8 mouse cellular contexts compared by ENCODE assay signal in genomic region chr10:61146119-61146806, GRCm38 (mm10). TPM values are rescaled to one million over a fixed set of nuclear protein-coding genes. Genes with fewer than 3 reads are reported as not detected.
DNase-seq lines count a peak whose midpoint lies in the region; ATAC-seq and TF ChIP-seq lines count a peak whose summit lies in the region.

No protein-coding gene starts in this region.

- under 1% methylated on average over 53 of the region's 53 CpGs for WGBS in embryonic facial prominence, embryonic 15.5 days
- 1% methylated on average over 50 of the region's 53 CpGs for WGBS in heart, embryonic 11.5 days (ENCODE audit: insufficient replicate concordance)
- WGBS in kidney, embryonic 15.5 days, result 0% methylated on average over 49 of the region's 53 CpGs
- WGBS in liver, embryonic 14.5 days (ENCODE audit: insufficient replicate concordance), result 2% methylated on average over 50 of the region's 53 CpGs
- under 1% methylated on average over 45 of the region's 53 CpGs for WGBS in stomach, embryonic 15.5 days

- no peaks in the 10 kb centered on the region for H3K36me3 ChIP-seq in embryonic facial prominence, embryonic 15.5 days
- no peaks in the 10 kb centered on the region for H3K36me3 ChIP-seq in heart, embryonic 11.5 days (ENCODE audit: control insufficient read depth, insufficient read depth, low read length)
- peaks cover 11% of the 10 kb centered on the region; the same call in 1 of the 2 replicates for H3K36me3 ChIP-seq in kidney, embryonic 15.5 days
- no peaks in the 10 kb centered on the region for H3K36me3 ChIP-seq in liver, embryonic 14.5 days (replicated peaks; ENCODE audit: control insufficient read depth, insufficient read depth, low read depth)
- no peaks in the 10 kb centered on the region for H3K36me3 ChIP-seq in stomach, embryonic 15.5 days

- peak; percentile 91 for DNase-seq in A20 (ENCODE audit: low read depth, low spot score)
- peak; percentile 61 for DNase-seq in adrenal gland, postnatal 25 days
- peak in 1 of 3 experiments; percentile 41 for DNase-seq in liver, embryonic 14.5 days (ENCODE audit: low read depth in 3 of 3, low spot score in 3 of 3)
- DNase-seq in neural tube, embryonic 10.5 days (ENCODE audit: extremely low spot score, low spot score), result peak; percentile 74

- ATAC-seq in embryonic facial prominence, embryonic 15.5 days (ENCODE audit: insufficient number of reproducible peaks, low FRiP score, low TSS enrichment, low read depth), result peak; percentile 40
- peak; percentile 33; the same call in 1 of the 2 replicates for ATAC-seq in heart, embryonic 11.5 days (replicated peaks; ENCODE audit: insufficient number of reproducible peaks, low FRiP score, low TSS enrichment)
- peak; percentile 74 for ATAC-seq in kidney, embryonic 15.5 days (replicated peaks; ENCODE audit: low FRiP score)
- ATAC-seq in liver, embryonic 14.5 days (ENCODE audit: insufficient read depth), result peak; percentile 13
- ATAC-seq in stomach, embryonic 15.5 days (ENCODE audit: insufficient read depth, low FRiP score, low read depth), result peak; percentile 47

- no peak for TF ChIP-seq CTCF in liver, embryonic 14.5 days (IDR thresholded peaks at IDR 0.05; ENCODE audit: low read depth)

- peak overlapping the region; percentile 92 for H3K4me3 ChIP-seq in embryonic facial prominence, embryonic 15.5 days (replicated peaks)
- peak overlapping the region; percentile 80 for H3K4me3 ChIP-seq in heart, embryonic 11.5 days (ENCODE audit: low read depth, low read length)
- peak overlapping the region; percentile 94 for H3K4me3 ChIP-seq in kidney, embryonic 15.5 days (replicated peaks)
- H3K4me3 ChIP-seq in liver, embryonic 14.5 days (ENCODE audit: insufficient read depth in 1 of 2, low read depth in 2 of 2, low read length in 2 of 2), result peak overlapping the region; percentile 78 to 90
- peak overlapping the region; percentile 92 for H3K4me3 ChIP-seq in stomach, embryonic 15.5 days (replicated peaks)

- H3K27ac ChIP-seq in embryonic facial prominence, embryonic 15.5 days (replicated peaks), result peak overlapping the region; percentile 96
- H3K27ac ChIP-seq in heart, embryonic 11.5 days (ENCODE audit: low read depth, low read length), result peak overlapping the region; percentile 87
- peak overlapping the region; percentile 98 for H3K27ac ChIP-seq in kidney, embryonic 15.5 days
- no peak overlapping the region for H3K27ac ChIP-seq in liver, embryonic 14.5 days
- H3K27ac ChIP-seq in stomach, embryonic 15.5 days, result peak overlapping the region; percentile 97

- no peak for TF ChIP-seq EP300 in liver, embryonic 14.5 days (IDR thresholded peaks at IDR 0.05; ENCODE audit: low read depth)

- H3K4me2 ChIP-seq in embryonic facial prominence, embryonic 15.5 days (replicated peaks), result peak overlapping the region; percentile 94
- peak overlapping the region; percentile 93 for H3K4me2 ChIP-seq in heart, embryonic 11.5 days
- peak overlapping the region; percentile 97 for H3K4me2 ChIP-seq in kidney, embryonic 15.5 days
- peak overlapping the region; percentile 82 for H3K4me2 ChIP-seq in liver, embryonic 14.5 days (ENCODE audit: low read depth)
- H3K4me2 ChIP-seq in stomach, embryonic 15.5 days, result peak overlapping the region; percentile 98

- H3K27me3 ChIP-seq in embryonic facial prominence, embryonic 15.5 days, result no peaks in the 10 kb centered on the region
- H3K27me3 ChIP-seq in heart, embryonic 11.5 days (ENCODE audit: control insufficient read depth, insufficient read depth, low read length), result no peaks in the 10 kb centered on the region
- no peaks in the 10 kb centered on the region for H3K27me3 ChIP-seq in kidney, embryonic 15.5 days
- H3K27me3 ChIP-seq in liver, embryonic 14.5 days (ENCODE audit: control insufficient read depth, insufficient read depth, low read length), result no peaks in the 10 kb centered on the region
- H3K27me3 ChIP-seq in stomach, embryonic 15.5 days (replicated peaks), result no peaks in the 10 kb centered on the region

- peak overlapping the region; percentile 94 for H3K9ac ChIP-seq in embryonic facial prominence, embryonic 15.5 days
- H3K9ac ChIP-seq in heart, embryonic 11.5 days (ENCODE audit: low read depth, low read length), result peak overlapping the region; percentile 74
- peak overlapping the region; percentile 96 for H3K9ac ChIP-seq in kidney, embryonic 15.5 days
- H3K9ac ChIP-seq in liver, embryonic 14.5 days (replicated peaks), result peak overlapping the region; percentile 78
- H3K9ac ChIP-seq in stomach, embryonic 15.5 days, result peak overlapping the region; percentile 92

- peaks cover 9% of the 10 kb centered on the region for H3K4me1 ChIP-seq in embryonic facial prominence, embryonic 15.5 days
- peaks cover 4% of the 10 kb centered on the region; the same call in 1 of the 2 replicates for H3K4me1 ChIP-seq in heart, embryonic 11.5 days (ENCODE audit: control insufficient read depth, insufficient read depth, low read length)
- peaks cover 16% of the 10 kb centered on the region for H3K4me1 ChIP-seq in kidney, embryonic 15.5 days
- peaks cover 24 to 35% of the 10 kb centered on the region in 2 experiments for H3K4me1 ChIP-seq in liver, embryonic 14.5 days (replicated peaks; ENCODE audit: control insufficient read depth in 2 of 2, insufficient read depth in 2 of 2, low read length in 1 of 2)
- H3K4me1 ChIP-seq in stomach, embryonic 15.5 days, result peaks cover 7% of the 10 kb centered on the region; the same call in 1 of the 2 replicates

- H3K9me3 ChIP-seq in embryonic facial prominence, embryonic 15.5 days (replicated peaks), result no peaks in the 10 kb centered on the region
- H3K9me3 ChIP-seq in heart, embryonic 11.5 days (replicated peaks; ENCODE audit: control insufficient read depth, low read length), result no peaks in the 10 kb centered on the region
- H3K9me3 ChIP-seq in kidney, embryonic 15.5 days (replicated peaks), result no peaks in the 10 kb centered on the region
- H3K9me3 ChIP-seq in liver, embryonic 14.5 days (ENCODE audit: control insufficient read depth, low read length), result no peaks in the 10 kb centered on the region
- no peaks in the 10 kb centered on the region for H3K9me3 ChIP-seq in stomach, embryonic 15.5 days

RNA-seq across cellular contexts. Expression of gene Sgpl1, which starts 1.2 kb away (rescaled TPM):
- 77.3 and 82.4 TPM in 2 replicates for total RNA-seq in adrenal gland, postnatal 25 days (2021)
- 63.4 and 66.7 TPM in 2 replicates for polyA plus RNA-seq in embryonic facial prominence, embryonic 15.5 days (2015; fragmentation: Nextera tagmentation; extraction: Ambion mirVana)
- polyA plus RNA-seq in heart, embryonic 11.5 days (2014; fragmentation: Nextera tagmentation; extraction: Ambion mirVana), result 32.6 and 41.8 TPM in 2 replicates
- 62.9 and 63.4 TPM in 2 replicates for polyA plus RNA-seq in kidney, embryonic 15.5 days (2015; fragmentation: Nextera tagmentation; extraction: Ambion mirVana)
- 7.9 and 10.7 TPM in 2 replicates for polyA plus RNA-seq in liver, embryonic 14.5 days (2012; rRNA removed)
- 16.6 and 18.1 TPM in 2 replicates for polyA plus RNA-seq in liver, embryonic 14.5 days (2014; fragmentation: Nextera tagmentation; extraction: Ambion mirVana)
- polyA plus RNA-seq in stomach, embryonic 15.5 days (2015; fragmentation: Nextera tagmentation; extraction: Ambion mirVana), result 46.9 and 53.5 TPM in 2 replicates

RNA-seq across cellular contexts. Expression of gene Tbata, which starts 25.5 kb away (rescaled TPM):
- total RNA-seq in adrenal gland, postnatal 25 days (2021), result not detected in 2 replicates
- 1.3 and 1.5 TPM in 2 replicates for polyA plus RNA-seq in embryonic facial prominence, embryonic 15.5 days (2015; fragmentation: Nextera tagmentation; extraction: Ambion mirVana)
- not detected in 2 replicates for polyA plus RNA-seq in heart, embryonic 11.5 days (2014; fragmentation: Nextera tagmentation; extraction: Ambion mirVana)
- polyA plus RNA-seq in kidney, embryonic 15.5 days (2015; fragmentation: Nextera tagmentation; extraction: Ambion mirVana), result 0.23 TPM in 1 of 2 replicates, not detected in the other
- polyA plus RNA-seq in liver, embryonic 14.5 days (2012; rRNA removed), result not detected in 2 replicates
- polyA plus RNA-seq in liver, embryonic 14.5 days (2014; fragmentation: Nextera tagmentation; extraction: Ambion mirVana), result not detected in 2 replicates
- polyA plus RNA-seq in stomach, embryonic 15.5 days (2015; fragmentation: Nextera tagmentation; extraction: Ambion mirVana), result 0.09 TPM in 1 of 2 replicates, not detected in the other

RNA-seq across cellular contexts. Expression of gene Pcbd1, which starts 57.1 kb away (rescaled TPM):
- 13.9 and 15.8 TPM in 2 replicates for total RNA-seq in adrenal gland, postnatal 25 days (2021)
- 16.8 and 19.3 TPM in 2 replicates for polyA plus RNA-seq in embryonic facial prominence, embryonic 15.5 days (2015; fragmentation: Nextera tagmentation; extraction: Ambion mirVana)
- 66.4 and 71.2 TPM in 2 replicates for polyA plus RNA-seq in heart, embryonic 11.5 days (2014; fragmentation: Nextera tagmentation; extraction: Ambion mirVana)
- polyA plus RNA-seq in kidney, embryonic 15.5 days (2015; fragmentation: Nextera tagmentation; extraction: Ambion mirVana), result 144 and 153 TPM in 2 replicates
- 75.2 and 79.9 TPM in 2 replicates for polyA plus RNA-seq in liver, embryonic 14.5 days (2012; rRNA removed)
- polyA plus RNA-seq in liver, embryonic 14.5 days (2014; fragmentation: Nextera tagmentation; extraction: Ambion mirVana), result 162 and 164 TPM in 2 replicates
- polyA plus RNA-seq in stomach, embryonic 15.5 days (2015; fragmentation: Nextera tagmentation; extraction: Ambion mirVana), result 152 and 183 TPM in 2 replicates

Comparison
In these comparisons a context has a peak if more than half of its experiments do, and no peak if none do; other contexts are left out.
1. ATAC-seq: peak in every context shown above with its lines; median percentile 74 in kidney, embryonic 15.5 days; 47 in stomach, embryonic 15.5 days; 40 in embryonic facial prominence, embryonic 15.5 days; 33 in heart, embryonic 11.5 days; 13 in liver, embryonic 14.5 days.